Mouse (Mus musculus): ENCODE results near the gene Frs2.

- peak; percentile 31 for TF ChIP-seq CTCF (IDR thresholded peaks at IDR 0.05; ENCODE audit: low read depth)
- peak; percentile 40 for TF ChIP-seq EP300 (IDR thresholded peaks at IDR 0.05; ENCODE audit: low read depth)
Observed at GRCm38 (mm10) chr10:117149942-117150617, 1.7 kb upstream of the Frs2 start.
